Mouse (Mus musculus): Measurements from ENCODE around the gene Tmem51. TPM values are rescaled to one million over a fixed set of nuclear protein-coding genes. Genes with fewer than 3 reads are reported as not detected.

Tmem51 gene
- polyA plus RNA-seq, 1 experiment, result not detected

GRCm38 (mm10) chr4:142070840-142071239, 13.3 kb downstream of the Tmem51 start:
- no peak for TF ChIP-seq GATA1 (IDR thresholded peaks at IDR 0.05; ENCODE audit: low read length)

GRCm38 (mm10) chr4:142068899-142069812, 14.9 kb downstream of the Tmem51 start:
- TF ChIP-seq GATA1 (IDR thresholded peaks at IDR 0.05; ENCODE audit: low read length), result no peak

- TF ChIP-seq GATA1 (IDR thresholded peaks at IDR 0.05; ENCODE audit: low read length), result no peak
These were observed 17.5 kb downstream of the Tmem51 start for GRCm38 (mm10) chr4:142066576-142066975.

- TF ChIP-seq GATA1 (IDR thresholded peaks at IDR 0.05; ENCODE audit: low read length), result no peak
These were observed 18.3 kb downstream of the Tmem51 start for GRCm38 (mm10) chr4:142065835-142066234.

- no peak for TF ChIP-seq GATA1 (IDR thresholded peaks at IDR 0.05; ENCODE audit: low read length)
These were observed 18.8 kb downstream of the Tmem51 start for GRCm38 (mm10) chr4:142065270-142065669.

- no peak for TF ChIP-seq GATA1 (IDR thresholded peaks at IDR 0.05; ENCODE audit: low read length)
These were observed 19.4 kb downstream of the Tmem51 start for GRCm38 (mm10) chr4:142064582-142065228.

GRCm38 (mm10) chr4:142063057-142063534, 21.0 kb downstream of the Tmem51 start:
- TF ChIP-seq GATA1 (IDR thresholded peaks at IDR 0.05; ENCODE audit: low read length), result no peak

- no peak for TF ChIP-seq GATA1 (IDR thresholded peaks at IDR 0.05; ENCODE audit: low read length)
These were observed 22.4 kb downstream of the Tmem51 start for GRCm38 (mm10) chr4:142061485-142062240.

- TF ChIP-seq GATA1 (IDR thresholded peaks at IDR 0.05; ENCODE audit: low read length), result no peak
These were observed 23.4 kb downstream of the Tmem51 start for GRCm38 (mm10) chr4:142060455-142061378.

- TF ChIP-seq GATA1 (IDR thresholded peaks at IDR 0.05; ENCODE audit: low read length), result no peak
These were observed 24.3 kb downstream of the Tmem51 start for GRCm38 (mm10) chr4:142059841-142060193.

GRCm38 (mm10) chr4:142059113-142059840, 24.8 kb downstream of the Tmem51 start:
- no peak for TF ChIP-seq GATA1 (IDR thresholded peaks at IDR 0.05; ENCODE audit: low read length)

GRCm38 (mm10) chr4:142057529-142058216, 26.4 kb downstream of the Tmem51 start:
- no peak for TF ChIP-seq GATA1 (IDR thresholded peaks at IDR 0.05; ENCODE audit: low read length)

- no peak for TF ChIP-seq GATA1 (IDR thresholded peaks at IDR 0.05; ENCODE audit: low read length)
These were observed 28.5 kb downstream of the Tmem51 start for GRCm38 (mm10) chr4:142055600-142055999.
